Mouse (Mus musculus): Measurements from ENCODE around the gene Phactr2. TPM values are rescaled to one million over a fixed set of nuclear protein-coding genes. Genes with fewer than 3 reads are reported as not detected.

The Phactr2 gene
- polyA plus RNA-seq, 1 experiment from 2014 or later: 18.8 TPM

DNA sequence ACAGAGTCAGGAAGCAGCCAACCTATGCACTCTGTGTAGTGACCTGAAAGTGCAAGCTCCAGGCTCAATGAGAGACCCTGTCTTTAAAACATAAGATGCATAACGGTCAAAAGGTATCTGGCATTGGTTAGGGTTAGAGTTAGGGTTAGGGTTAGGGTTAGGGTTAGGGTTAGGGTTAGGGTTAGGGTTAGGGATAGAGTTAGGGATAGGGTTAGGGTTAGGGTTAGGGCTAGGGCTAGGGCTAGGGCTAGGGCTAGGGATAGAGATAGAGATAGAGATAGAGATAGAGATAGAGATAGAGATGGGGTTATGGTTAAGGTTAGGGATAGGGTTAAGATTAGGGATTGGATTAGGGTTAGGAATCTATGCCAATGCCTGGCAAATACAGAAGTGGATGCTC lies 72.2 kb downstream of the Phactr2 start:
- H3K9me3 ChIP-seq (ENCODE audit: control insufficient read depth, low read length): no peaks in the 10 kb centered on the region
- ATAC-seq (ENCODE audit: insufficient read depth, low FRiP score, low TSS enrichment): no peak
- H3K9ac ChIP-seq (ENCODE audit: low read length): no peak overlapping the region
- H3K4me2 ChIP-seq (ENCODE audit: low read depth): no peak overlapping the region
- WGBS: 86% methylated on average over 1 of the region's 1 CpGs
- H3K4me1 ChIP-seq (ENCODE audit: control insufficient read depth, insufficient read depth, low read length): no peaks in the 10 kb centered on the region
- H3K4me3 ChIP-seq (ENCODE audit: low read depth, low read length): no peak overlapping the region
- DNase-seq (ENCODE audit: low spot score): no peak
- no peak overlapping the region for H3K27ac ChIP-seq (ENCODE audit: low read depth, low read length)
- no peaks in the 10 kb centered on the region for H3K27me3 ChIP-seq (ENCODE audit: control insufficient read depth, insufficient read depth, low read length)
- H3K36me3 ChIP-seq (ENCODE audit: control insufficient read depth, insufficient read depth, low read length): no peaks in the 10 kb centered on the region

DNA sequence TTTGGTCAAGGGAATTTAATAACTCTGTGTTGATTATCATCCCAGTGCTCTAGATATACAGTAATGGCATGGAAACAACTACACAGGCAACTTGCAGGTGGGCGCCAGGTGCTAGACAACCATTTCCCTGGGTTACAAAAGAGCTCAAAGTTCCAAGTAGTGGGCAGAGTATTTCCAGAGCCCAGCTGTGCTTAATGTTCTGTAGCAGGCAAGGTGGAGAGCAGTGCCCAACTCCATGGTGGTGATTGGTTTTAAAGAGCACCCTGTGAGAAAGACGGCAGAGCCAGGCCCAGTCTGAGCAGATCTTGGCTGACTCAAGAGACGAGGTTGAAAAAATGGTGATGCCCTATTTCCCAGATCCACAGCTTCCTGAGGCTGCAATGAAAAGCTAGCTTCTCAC lies 78.5 kb downstream of the Phactr2 start:
- Histone ChIP-seq H3K27me3 (ENCODE audit: control insufficient read depth, insufficient read depth, low read length) (no peaks in the 10 kb centered on the region), H3K27ac (ENCODE audit: low read depth, low read length) (no peak overlapping the region), H3K4me1 (ENCODE audit: control insufficient read depth, insufficient read depth, low read length) (no peaks in the 10 kb centered on the region), H3K4me2 (ENCODE audit: low read depth) (no peak overlapping the region), H3K36me3 (ENCODE audit: control insufficient read depth, insufficient read depth, low read length) (no peaks in the 10 kb centered on the region), H3K4me3 (ENCODE audit: low read depth, low read length) (no peak overlapping the region), H3K9me3 (ENCODE audit: control insufficient read depth, low read length) (no peaks in the 10 kb centered on the region), H3K9ac (ENCODE audit: low read length) (no peak overlapping the region)
- WGBS: 78% methylated on average over 3 of the region's 3 CpGs
- DNase-seq (ENCODE audit: low spot score): no peak
- ATAC-seq (ENCODE audit: insufficient read depth, low FRiP score, low TSS enrichment): no peak

DNA sequence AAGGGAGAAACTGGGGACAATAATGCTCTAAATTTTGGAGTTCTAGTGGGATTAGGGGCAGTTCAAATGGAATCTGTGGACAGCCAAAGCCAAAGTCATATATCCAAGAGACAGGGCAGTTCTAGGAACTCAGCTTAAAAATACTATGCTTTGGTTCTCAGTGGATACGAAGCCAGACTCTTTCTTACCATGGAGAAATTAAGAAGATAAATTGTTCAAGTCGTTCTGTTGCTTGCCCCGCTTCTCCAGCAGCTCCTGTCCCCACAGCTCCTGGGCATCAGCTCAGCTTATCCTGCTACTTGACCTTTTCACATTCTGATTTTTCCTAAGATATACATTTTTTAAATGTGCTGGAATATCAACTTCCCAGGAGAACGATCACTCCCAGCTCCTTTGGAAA lies 80.2 kb downstream of the Phactr2 start:
- Histone ChIP-seq H3K9ac (ENCODE audit: low read length) (no peak overlapping the region), H3K4me1 (ENCODE audit: control insufficient read depth, insufficient read depth, low read length) (0 out of 2 replicates have a peak, but pooled peaks cover 2% of the 10 kb centered on the region), H3K36me3 (ENCODE audit: control insufficient read depth, insufficient read depth, low read length) (no peaks in the 10 kb centered on the region), H3K4me3 (ENCODE audit: low read depth, low read length) (no peak overlapping the region), H3K27me3 (ENCODE audit: control insufficient read depth, insufficient read depth, low read length) (no peaks in the 10 kb centered on the region), H3K27ac (ENCODE audit: low read depth, low read length) (no peak overlapping the region), H3K9me3 (ENCODE audit: control insufficient read depth, low read length) (no peaks in the 10 kb centered on the region), H3K4me2 (ENCODE audit: low read depth) (no peak overlapping the region)
- 85% methylated on average over 4 of the region's 4 CpGs for WGBS
- DNase-seq (ENCODE audit: low spot score) (no peak), ATAC-seq (ENCODE audit: insufficient read depth, low FRiP score, low TSS enrichment) (no peak)

DNA sequence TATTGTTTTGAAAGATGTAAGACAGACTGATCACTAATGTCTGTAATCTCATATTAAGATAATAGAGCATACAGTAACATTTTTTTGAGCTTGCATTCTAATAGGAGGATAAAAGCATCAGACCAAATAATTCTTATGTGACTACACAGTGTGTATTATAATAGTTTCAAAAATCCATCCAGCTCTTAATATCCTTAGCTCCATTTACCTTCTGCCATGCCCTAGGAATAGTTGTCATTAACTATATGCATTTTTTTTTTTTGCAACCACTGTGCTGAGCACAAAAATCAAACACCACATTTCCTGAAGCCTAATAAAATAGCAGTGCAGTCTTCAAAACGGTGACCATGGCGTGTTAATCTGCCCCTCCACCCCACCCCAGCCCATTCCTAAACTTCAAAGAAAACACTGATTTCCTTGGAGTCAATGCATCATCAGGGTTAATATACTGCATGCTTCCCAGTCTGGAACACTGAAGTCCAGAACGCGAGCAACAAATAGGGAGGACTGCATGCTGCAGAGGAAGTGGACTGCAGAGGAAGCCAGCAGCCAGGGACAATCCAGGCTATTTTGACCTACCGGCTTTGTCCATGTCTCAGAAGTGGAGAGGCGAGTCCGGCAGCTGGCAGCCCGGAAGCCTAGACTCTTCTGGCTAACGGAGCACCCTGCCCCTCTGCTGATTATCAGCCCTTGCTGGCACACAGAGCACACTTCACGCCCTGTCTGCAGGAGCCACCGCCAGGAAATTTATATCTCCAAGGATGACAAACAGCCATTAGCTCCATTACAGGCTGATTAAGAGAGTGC lies 85.9 kb downstream of the Phactr2 start:
- Histone ChIP-seq H3K27ac (ENCODE audit: low read depth, low read length) (0 out of 2 replicates have a peak overlapping the region, but pooled peaks have one; percentile 2), H3K4me1 (ENCODE audit: control insufficient read depth, insufficient read depth, low read length) (peaks cover 7% of the 10 kb centered on the region; the same call in 1 of the 2 replicates), H3K4me2 (ENCODE audit: low read depth) (peak overlapping the region; percentile 15), H3K4me3 (ENCODE audit: low read depth, low read length) (peak overlapping the region; percentile 9), H3K9me3 (ENCODE audit: control insufficient read depth, low read length) (no peaks in the 10 kb centered on the region), H3K9ac (ENCODE audit: low read length) (no peak overlapping the region; the same call in 1 of the 2 replicates), H3K27me3 (ENCODE audit: control insufficient read depth, insufficient read depth, low read length) (no peaks in the 10 kb centered on the region), H3K36me3 (ENCODE audit: control insufficient read depth, insufficient read depth, low read length) (no peaks in the 10 kb centered on the region)
- peak; percentile 77 for ATAC-seq (ENCODE audit: insufficient read depth, low FRiP score, low TSS enrichment)
- 13% methylated on average over 11 of the region's 11 CpGs for WGBS
- DNase-seq (ENCODE audit: low spot score): peak; percentile 52

DNA sequence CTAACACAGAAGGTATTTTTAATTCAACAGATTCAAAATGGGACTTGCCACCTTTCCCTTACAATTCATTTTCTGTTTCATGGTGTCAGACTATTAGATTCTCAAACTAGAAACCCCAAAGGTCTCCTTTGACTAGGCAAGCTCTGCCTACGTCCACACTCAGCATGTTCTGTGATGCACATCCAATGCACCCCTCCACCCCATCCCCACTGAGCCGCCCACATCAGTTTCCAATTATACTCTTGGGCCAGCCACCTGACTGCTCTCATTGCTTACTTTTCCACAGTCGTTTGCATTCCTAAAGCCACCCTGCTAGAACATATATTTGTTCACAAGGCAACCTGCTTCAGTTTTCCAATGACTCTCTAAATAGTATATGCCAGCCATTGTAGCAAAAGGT lies 89.3 kb downstream of the Phactr2 start:
- ATAC-seq (ENCODE audit: insufficient read depth, low FRiP score, low TSS enrichment) (no peak), DNase-seq (ENCODE audit: low spot score) (no peak)
- Histone ChIP-seq H3K4me2 (ENCODE audit: low read depth) (no peak overlapping the region), H3K4me3 (ENCODE audit: low read depth, low read length) (no peak overlapping the region), H3K9me3 (ENCODE audit: control insufficient read depth, low read length) (no peaks in the 10 kb centered on the region), H3K36me3 (ENCODE audit: control insufficient read depth, insufficient read depth, low read length) (no peaks in the 10 kb centered on the region), H3K4me1 (ENCODE audit: control insufficient read depth, insufficient read depth, low read length) (peaks cover 7% of the 10 kb centered on the region; the same call in 1 of the 2 replicates), H3K9ac (ENCODE audit: low read length) (no peak overlapping the region), H3K27ac (ENCODE audit: low read depth, low read length) (no peak overlapping the region), H3K27me3 (ENCODE audit: control insufficient read depth, insufficient read depth, low read length) (no peaks in the 10 kb centered on the region)
- 75% methylated on average over 3 of the region's 3 CpGs for WGBS

DNA sequence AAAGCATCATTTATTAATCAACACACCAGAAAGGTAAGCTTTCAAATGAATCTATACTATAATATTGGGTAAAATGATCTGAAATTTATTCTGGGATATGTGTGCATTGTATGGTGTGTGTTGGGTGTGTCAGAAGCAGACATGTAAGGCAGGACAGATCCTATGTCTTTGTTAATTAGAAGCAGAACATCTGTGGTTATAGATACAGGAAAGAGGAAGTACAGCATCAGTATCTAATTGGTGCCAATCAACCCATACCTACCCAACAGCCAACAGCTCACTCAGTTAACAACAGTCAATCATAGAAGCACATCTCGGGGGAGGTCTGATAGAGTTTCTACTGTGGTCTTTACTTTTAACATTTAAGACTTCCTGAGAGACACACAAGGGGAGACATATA lies 96.3 kb downstream of the Phactr2 start:
- Histone ChIP-seq H3K9ac (ENCODE audit: low read length) (no peak overlapping the region), H3K27ac (ENCODE audit: low read depth, low read length) (no peak overlapping the region), H3K27me3 (ENCODE audit: control insufficient read depth, insufficient read depth, low read length) (no peaks in the 10 kb centered on the region), H3K4me3 (ENCODE audit: low read depth, low read length) (no peak overlapping the region), H3K4me2 (ENCODE audit: low read depth) (no peak overlapping the region), H3K4me1 (ENCODE audit: control insufficient read depth, insufficient read depth, low read length) (peaks cover 3% of the 10 kb centered on the region; the same call in 1 of the 2 replicates), H3K36me3 (ENCODE audit: control insufficient read depth, insufficient read depth, low read length) (no peaks in the 10 kb centered on the region), H3K9me3 (ENCODE audit: control insufficient read depth, low read length) (no peaks in the 10 kb centered on the region)
- DNase-seq (ENCODE audit: low spot score) (no peak), ATAC-seq (ENCODE audit: insufficient read depth, low FRiP score, low TSS enrichment) (no peak)
- WGBS: 97% methylated on average over 1 of the region's 1 CpGs

DNA sequence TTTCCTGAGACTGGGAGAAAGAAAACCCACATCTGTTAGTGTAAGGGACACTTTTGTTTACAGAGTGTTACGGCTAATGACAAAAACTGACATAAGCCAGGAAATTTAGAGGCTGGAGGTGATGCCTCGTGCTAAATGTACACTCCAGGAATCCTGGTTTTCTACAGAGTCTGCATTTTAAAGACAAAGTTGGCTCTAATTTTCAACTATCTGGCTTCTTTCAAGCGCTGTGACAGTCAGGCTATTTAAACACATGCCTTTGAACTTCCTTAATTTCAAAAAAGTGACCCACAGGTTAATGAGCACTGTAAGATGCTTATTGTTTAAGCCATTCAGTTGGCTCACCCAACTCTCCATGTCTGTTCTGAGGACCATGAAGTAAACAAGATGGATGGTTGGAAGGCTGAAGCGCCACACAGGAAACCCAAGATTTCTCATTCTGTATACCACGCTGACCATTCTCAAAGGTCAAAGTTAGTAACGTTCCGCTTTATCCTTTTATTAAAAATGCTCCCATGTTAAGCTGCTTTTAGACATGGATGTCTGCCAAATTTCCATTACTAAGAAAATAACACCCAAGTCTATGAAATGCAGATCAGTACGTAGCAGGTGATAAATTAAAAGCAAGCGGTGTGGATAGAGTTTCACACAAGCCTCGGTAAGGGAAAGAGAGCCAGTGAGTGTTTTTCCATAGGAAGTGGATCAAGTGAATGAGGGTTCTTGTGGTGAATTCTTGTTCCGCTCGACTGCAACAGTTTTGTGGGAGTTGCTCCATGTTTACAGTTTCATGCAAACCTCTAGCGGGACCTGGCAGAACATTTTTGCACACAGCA lies 97.6 kb downstream of the Phactr2 start:
- Histone ChIP-seq H3K27me3 (ENCODE audit: control insufficient read depth, insufficient read depth, low read length) (no peaks in the 10 kb centered on the region), H3K4me2 (ENCODE audit: low read depth) (no peak overlapping the region), H3K9ac (ENCODE audit: low read length) (no peak overlapping the region), H3K9me3 (ENCODE audit: control insufficient read depth, low read length) (no peaks in the 10 kb centered on the region), H3K36me3 (ENCODE audit: control insufficient read depth, insufficient read depth, low read length) (no peaks in the 10 kb centered on the region), H3K4me3 (ENCODE audit: low read depth, low read length) (no peak overlapping the region), H3K27ac (ENCODE audit: low read depth, low read length) (no peak overlapping the region; the same call in 1 of the 2 replicates), H3K4me1 (ENCODE audit: control insufficient read depth, insufficient read depth, low read length) (peaks cover 3% of the 10 kb centered on the region; the same call in 1 of the 2 replicates)
- ATAC-seq (ENCODE audit: insufficient read depth, low FRiP score, low TSS enrichment) (peak; percentile 60; the same call in 1 of the 2 replicates), DNase-seq (ENCODE audit: low spot score) (no peak)
- 47% methylated on average over 13 of the region's 13 CpGs for WGBS

DNA sequence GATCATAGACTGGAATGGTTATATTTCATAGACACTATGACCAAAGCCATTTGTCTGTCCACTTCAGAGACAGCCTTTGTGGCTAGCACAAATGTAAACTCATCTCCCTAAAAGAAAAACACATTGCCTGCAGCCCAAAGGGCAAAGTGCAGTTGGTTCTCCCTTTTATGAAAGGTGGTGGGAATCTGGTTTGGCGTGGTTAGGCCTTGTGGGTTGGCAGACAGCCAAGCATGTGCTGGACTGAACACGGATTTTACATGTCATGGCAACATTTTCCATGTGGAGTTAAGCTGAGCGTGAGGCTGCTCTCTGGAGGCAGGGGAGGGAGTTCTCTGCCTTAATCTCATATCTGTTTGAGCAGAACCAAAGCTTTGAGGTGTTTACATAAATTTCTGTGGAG lies 98.4 kb downstream of the Phactr2 start:
- Histone ChIP-seq H3K4me3 (ENCODE audit: low read depth, low read length) (no peak overlapping the region), H3K36me3 (ENCODE audit: control insufficient read depth, insufficient read depth, low read length) (no peaks in the 10 kb centered on the region), H3K9me3 (ENCODE audit: control insufficient read depth, low read length) (no peaks in the 10 kb centered on the region), H3K9ac (ENCODE audit: low read length) (no peak overlapping the region), H3K4me1 (ENCODE audit: control insufficient read depth, insufficient read depth, low read length) (peaks cover 3% of the 10 kb centered on the region; the same call in 1 of the 2 replicates), H3K27me3 (ENCODE audit: control insufficient read depth, insufficient read depth, low read length) (no peaks in the 10 kb centered on the region), H3K27ac (ENCODE audit: low read depth, low read length) (no peak overlapping the region), H3K4me2 (ENCODE audit: low read depth) (no peak overlapping the region)
- DNase-seq (ENCODE audit: low spot score): peak; percentile 25
- ATAC-seq (ENCODE audit: insufficient read depth, low FRiP score, low TSS enrichment): no peak
- 50% methylated on average over 3 of the region's 3 CpGs for WGBS
